Mouse (Mus musculus): Measurements from ENCODE around the gene Ldb2. TPM values are rescaled to one million over a fixed set of nuclear protein-coding genes. Genes with fewer than 3 reads are reported as not detected.

Gene Ldb2
- polyA plus RNA-seq, 1 experiment from 2014 or later = 45.4 TPM

DNA sequence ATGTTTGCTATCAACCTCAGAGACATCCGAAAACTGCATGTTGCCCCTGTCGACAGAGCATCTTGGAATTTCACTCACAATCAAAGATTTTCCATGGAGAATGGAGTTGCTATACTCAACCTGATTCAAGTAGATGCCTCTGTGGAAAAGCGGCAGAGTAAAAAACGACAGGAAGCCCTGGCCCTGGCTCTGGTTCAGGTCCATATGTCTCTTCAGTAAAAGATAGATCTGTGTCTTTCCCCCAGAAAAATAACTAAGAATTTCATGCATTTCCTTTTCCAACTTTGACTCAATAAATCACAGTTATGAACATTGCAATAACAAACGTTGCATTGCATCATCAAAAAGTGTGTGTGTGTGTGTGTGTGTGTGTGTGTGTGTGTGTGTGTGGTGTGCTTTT, 121.7 kb downstream of the Ldb2 start:
- ATAC-seq (ENCODE audit: insufficient number of reproducible peaks, insufficient read depth, low FRiP score, low TSS enrichment) = no peak
- H3K27ac ChIP-seq = no peak overlapping the region
- no peak overlapping the region for H3K9ac ChIP-seq
- H3K27me3 ChIP-seq = no peaks in the 10 kb centered on the region
- WGBS = 78% methylated on average over 5 of the region's 5 CpGs
- H3K36me3 ChIP-seq = no peaks in the 10 kb centered on the region
- peaks cover 9% of the 10 kb centered on the region for H3K4me1 ChIP-seq
- no peaks in the 10 kb centered on the region for H3K9me3 ChIP-seq
- no peak overlapping the region for H3K4me2 ChIP-seq (replicated peaks)
- H3K4me3 ChIP-seq = no peak overlapping the region

DNA sequence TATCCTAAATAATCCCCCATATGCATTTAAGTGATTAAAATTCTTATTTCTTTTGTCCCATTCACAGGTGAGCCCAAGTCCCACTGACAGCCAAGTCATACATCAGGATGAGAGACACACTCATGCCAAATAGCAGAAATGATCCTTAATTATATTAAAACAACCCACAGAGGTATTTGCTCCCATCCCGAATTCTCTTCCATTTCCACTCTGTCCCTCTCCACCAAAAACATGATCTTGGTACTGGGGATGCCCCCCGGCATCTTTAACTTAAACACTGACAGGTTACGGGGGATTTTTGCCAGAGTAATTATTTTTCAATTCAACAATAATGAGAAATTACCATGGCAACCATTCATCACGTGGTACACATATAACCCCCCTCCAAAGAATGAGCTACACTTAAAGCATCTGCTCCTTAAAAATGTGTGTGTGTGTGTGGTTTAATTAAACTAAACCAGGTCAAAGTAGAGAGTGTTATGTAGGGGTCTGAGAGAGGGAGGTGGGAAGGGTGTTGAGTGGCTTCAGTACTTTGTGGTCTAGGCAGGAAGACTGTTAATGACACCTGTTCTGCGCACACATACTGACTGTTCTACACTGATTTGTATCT, 123.2 kb downstream of the Ldb2 start:
- WGBS = 80% methylated on average over 5 of the region's 5 CpGs
- Histone ChIP-seq H3K4me3 (no peak overlapping the region), H3K36me3 (no peaks in the 10 kb centered on the region), H3K4me1 (peaks cover 9% of the 10 kb centered on the region; the same call in 1 of the 2 replicates), H3K9me3 (no peaks in the 10 kb centered on the region), H3K4me2 (replicated peaks) (no peak overlapping the region), H3K27me3 (no peaks in the 10 kb centered on the region), H3K9ac (no peak overlapping the region), H3K27ac (no peak overlapping the region)
- no peak for ATAC-seq (ENCODE audit: insufficient number of reproducible peaks, insufficient read depth, low FRiP score, low TSS enrichment)

DNA sequence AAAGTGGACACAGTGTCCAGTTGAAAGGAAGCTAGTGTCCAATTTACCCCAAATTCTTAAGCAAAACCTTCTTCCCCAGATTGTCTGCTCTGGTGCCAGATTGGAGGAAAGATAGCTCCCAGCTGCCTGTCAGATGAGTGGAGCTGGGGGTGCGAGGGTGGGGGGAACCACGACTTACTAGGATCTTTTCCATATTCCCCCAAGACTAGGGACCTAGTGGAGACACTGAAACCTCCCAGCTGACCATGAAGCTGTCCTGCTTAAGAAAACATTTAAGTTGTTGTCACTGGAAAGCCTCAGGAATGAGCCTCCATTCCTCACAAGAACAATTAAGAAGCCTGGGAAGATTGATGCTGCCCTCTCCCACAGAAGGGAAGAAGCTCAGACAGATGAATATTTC, 129.1 kb downstream of the Ldb2 start:
- ATAC-seq (ENCODE audit: insufficient number of reproducible peaks, insufficient read depth, low FRiP score, low TSS enrichment) = no peak
- Histone ChIP-seq H3K27ac (no peak overlapping the region), H3K9ac (no peak overlapping the region)

DNA sequence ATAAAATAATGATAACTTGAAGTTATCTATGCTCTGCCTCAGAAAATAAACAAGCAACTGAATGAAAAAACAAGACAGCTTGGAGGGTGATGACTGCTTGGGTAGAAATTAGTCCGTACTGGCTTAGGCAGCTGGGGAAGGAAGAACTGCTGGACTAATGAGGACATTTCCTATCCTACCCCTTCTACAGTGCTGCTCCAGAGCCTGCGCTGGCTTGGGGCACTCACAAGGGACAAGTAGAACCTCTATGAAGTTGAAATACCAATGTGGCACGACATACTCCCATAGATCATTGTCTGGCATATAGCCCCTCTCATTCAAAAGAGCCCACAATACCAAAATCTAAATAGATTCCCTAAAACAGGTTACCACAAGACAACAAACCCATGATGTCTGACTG, 131.6 kb downstream of the Ldb2 start:
- Histone ChIP-seq H3K9me3 (no peaks in the 10 kb centered on the region), H3K4me3 (no peak overlapping the region), H3K27ac (no peak overlapping the region), H3K4me1 (no peaks in the 10 kb centered on the region), H3K36me3 (no peaks in the 10 kb centered on the region), H3K9ac (no peak overlapping the region), H3K4me2 (replicated peaks) (no peak overlapping the region), H3K27me3 (no peaks in the 10 kb centered on the region)
- 71% methylated on average over 3 of the region's 3 CpGs for WGBS
- no peak for ATAC-seq (ENCODE audit: insufficient number of reproducible peaks, insufficient read depth, low FRiP score, low TSS enrichment)

More for the DNA sequence above, 129.1 kb downstream of the Ldb2 start:
- H3K9me3 ChIP-seq = no peaks in the 10 kb centered on the region
- 18% methylated on average over 2 of the region's 2 CpGs for WGBS
- H3K4me2 ChIP-seq (replicated peaks) = no peak overlapping the region
- H3K4me3 ChIP-seq = no peak overlapping the region
- peaks cover 5% of the 10 kb centered on the region; the same call in 1 of the 2 replicates for H3K4me1 ChIP-seq
- no peaks in the 10 kb centered on the region for H3K36me3 ChIP-seq
- H3K27me3 ChIP-seq = no peaks in the 10 kb centered on the region

DNA sequence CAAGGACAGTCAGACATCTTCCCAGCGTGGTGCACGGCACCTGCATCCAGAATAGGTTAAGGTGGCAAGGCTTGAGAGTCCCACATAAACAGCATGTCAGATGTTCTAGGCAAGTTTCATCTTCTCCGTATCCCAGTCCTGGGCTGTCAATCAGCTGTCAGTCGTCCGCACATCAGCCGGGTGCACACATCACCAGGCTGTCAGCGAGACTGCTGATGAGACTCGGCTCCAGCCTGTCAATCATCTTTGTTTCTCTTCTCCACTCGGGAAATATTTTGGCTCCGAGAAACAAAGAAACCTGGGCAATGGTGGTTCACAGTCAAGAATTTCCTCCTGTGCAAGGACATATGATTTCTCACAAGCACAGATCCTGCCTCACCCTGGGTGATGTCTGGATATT, 132.1 kb downstream of the Ldb2 start:
- H3K4me2 ChIP-seq (replicated peaks) = no peak overlapping the region
- no peak overlapping the region for H3K4me3 ChIP-seq
- H3K27ac ChIP-seq = no peak overlapping the region
- H3K9ac ChIP-seq = no peak overlapping the region
- no peaks in the 10 kb centered on the region for H3K36me3 ChIP-seq
- no peaks in the 10 kb centered on the region for H3K4me1 ChIP-seq
- ATAC-seq (ENCODE audit: insufficient number of reproducible peaks, insufficient read depth, low FRiP score, low TSS enrichment) = no peak
- H3K27me3 ChIP-seq = no peaks in the 10 kb centered on the region
- WGBS = 78% methylated on average over 10 of the region's 10 CpGs
- H3K9me3 ChIP-seq = no peaks in the 10 kb centered on the region

DNA sequence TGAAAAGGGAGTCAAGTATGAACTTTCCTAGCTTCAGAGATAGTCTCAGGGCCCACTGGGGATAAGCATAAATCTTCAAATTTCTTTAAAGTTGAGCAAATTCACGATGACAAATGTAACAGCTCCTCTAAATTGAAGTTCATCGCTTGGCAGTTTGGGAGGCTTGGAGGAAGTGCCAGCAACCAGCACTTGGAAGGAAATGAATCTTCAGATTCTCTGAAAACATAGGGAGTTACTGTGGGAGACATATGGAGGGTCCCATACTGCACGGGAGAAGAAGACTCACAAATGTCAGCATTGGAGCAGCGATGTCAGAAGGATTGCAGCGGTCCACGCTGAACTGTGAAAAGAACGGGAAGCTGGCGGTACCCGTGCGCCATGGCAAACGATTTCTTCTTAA, 139.8 kb downstream of the Ldb2 start:
- Histone ChIP-seq H3K4me3 (no peak overlapping the region), H3K36me3 (no peaks in the 10 kb centered on the region), H3K9ac (no peak overlapping the region), H3K27me3 (no peaks in the 10 kb centered on the region), H3K9me3 (no peaks in the 10 kb centered on the region), H3K4me2 (replicated peaks) (no peak overlapping the region), H3K27ac (no peak overlapping the region), H3K4me1 (no peaks in the 10 kb centered on the region)
- no peak for ATAC-seq (ENCODE audit: insufficient number of reproducible peaks, insufficient read depth, low FRiP score, low TSS enrichment)
- 91% methylated on average over 11 of the region's 11 CpGs for WGBS

DNA sequence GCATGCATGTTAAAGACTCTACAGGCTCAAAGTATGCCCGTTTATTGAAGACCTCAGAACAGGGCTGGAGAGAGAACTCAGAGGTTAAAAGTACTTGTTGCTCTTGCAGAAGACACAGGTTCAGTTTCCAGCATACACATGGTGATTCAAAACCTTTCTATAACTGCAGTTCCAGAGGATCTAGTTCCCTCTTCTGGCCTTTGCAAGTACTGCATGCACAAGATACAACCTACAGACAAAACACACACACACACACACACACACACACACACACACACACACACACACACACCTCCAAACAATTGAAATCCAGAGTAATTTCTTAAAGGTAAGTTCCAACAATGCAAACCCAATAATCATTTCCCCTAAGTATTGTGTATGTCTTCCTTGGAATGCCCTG, 142.8 kb downstream of the Ldb2 start:
- no peak for ATAC-seq (ENCODE audit: insufficient number of reproducible peaks, insufficient read depth, low FRiP score, low TSS enrichment)
- H3K27ac ChIP-seq = no peak overlapping the region
- H3K4me3 ChIP-seq = no peak overlapping the region
- H3K4me2 ChIP-seq (replicated peaks) = no peak overlapping the region
- H3K9ac ChIP-seq = no peak overlapping the region
- no peaks in the 10 kb centered on the region for H3K27me3 ChIP-seq
- no peaks in the 10 kb centered on the region for H3K9me3 ChIP-seq
- H3K4me1 ChIP-seq = 0 out of 2 replicates have a peak, but pooled peaks cover 4% of the 10 kb centered on the region
- H3K36me3 ChIP-seq = no peaks in the 10 kb centered on the region
- 83% methylated on average over 1 of the region's 1 CpGs for WGBS

DNA sequence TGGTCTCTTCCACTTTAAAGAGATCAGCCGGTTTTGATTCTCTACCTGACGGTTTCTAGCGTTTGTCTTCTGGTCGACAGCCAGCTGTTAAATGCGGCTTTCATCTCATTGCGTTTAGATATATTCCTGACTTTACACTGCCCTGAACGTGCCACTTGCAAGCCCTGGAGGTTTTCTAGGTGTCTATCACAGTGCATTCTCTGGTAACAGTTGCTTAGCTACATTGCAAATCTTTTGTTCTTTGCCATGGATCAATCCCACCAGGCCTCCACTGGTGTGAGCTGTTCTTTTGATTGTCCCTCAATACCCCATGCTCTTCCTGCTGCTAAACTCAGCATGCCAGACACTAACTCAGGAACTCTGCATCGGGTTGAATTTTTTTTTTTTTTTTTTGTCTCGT, 145.1 kb downstream of the Ldb2 start:
- no peaks in the 10 kb centered on the region for H3K36me3 ChIP-seq
- no peak overlapping the region for H3K4me2 ChIP-seq (replicated peaks)
- H3K27me3 ChIP-seq = no peaks in the 10 kb centered on the region
- H3K9me3 ChIP-seq = no peaks in the 10 kb centered on the region
- 0 out of 2 replicates have a peak, but pooled peaks cover 4% of the 10 kb centered on the region for H3K4me1 ChIP-seq
- no peak overlapping the region for H3K9ac ChIP-seq
- no peak for ATAC-seq (ENCODE audit: insufficient number of reproducible peaks, insufficient read depth, low FRiP score, low TSS enrichment)
- no peak overlapping the region for H3K4me3 ChIP-seq
- WGBS = 31% methylated on average over 9 of the region's 9 CpGs
- H3K27ac ChIP-seq = no peak overlapping the region

DNA sequence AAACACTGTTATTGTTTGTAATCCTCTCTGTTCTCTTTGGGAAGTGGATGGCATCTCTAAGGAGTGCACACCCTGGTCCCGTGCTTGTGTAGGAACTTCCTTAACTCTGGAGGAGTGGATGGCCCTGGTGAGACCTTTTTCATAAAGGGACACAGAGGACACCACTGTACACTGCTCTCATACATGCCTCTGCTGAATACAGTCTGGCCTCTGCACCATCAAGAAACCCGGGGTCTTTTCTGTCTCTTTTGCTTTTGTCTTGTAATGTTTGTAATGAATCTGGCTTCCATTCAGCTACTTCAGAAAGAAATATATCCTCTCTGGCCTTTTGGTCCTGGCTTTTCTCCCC, 152.7 kb downstream of the Ldb2 start:
- Histone ChIP-seq H3K36me3 (no peaks in the 10 kb centered on the region), H3K4me1 (peaks cover 22% of the 10 kb centered on the region; the same call in 1 of the 2 replicates), H3K27me3 (no peaks in the 10 kb centered on the region), H3K9me3 (no peaks in the 10 kb centered on the region), H3K9ac (no peak overlapping the region), H3K4me2 (replicated peaks) (no peak overlapping the region), H3K27ac (no peak overlapping the region), H3K4me3 (no peak overlapping the region)
- WGBS = 45% methylated on average over 2 of the region's 2 CpGs
- ATAC-seq (ENCODE audit: insufficient number of reproducible peaks, insufficient read depth, low FRiP score, low TSS enrichment) = no peak

DNA sequence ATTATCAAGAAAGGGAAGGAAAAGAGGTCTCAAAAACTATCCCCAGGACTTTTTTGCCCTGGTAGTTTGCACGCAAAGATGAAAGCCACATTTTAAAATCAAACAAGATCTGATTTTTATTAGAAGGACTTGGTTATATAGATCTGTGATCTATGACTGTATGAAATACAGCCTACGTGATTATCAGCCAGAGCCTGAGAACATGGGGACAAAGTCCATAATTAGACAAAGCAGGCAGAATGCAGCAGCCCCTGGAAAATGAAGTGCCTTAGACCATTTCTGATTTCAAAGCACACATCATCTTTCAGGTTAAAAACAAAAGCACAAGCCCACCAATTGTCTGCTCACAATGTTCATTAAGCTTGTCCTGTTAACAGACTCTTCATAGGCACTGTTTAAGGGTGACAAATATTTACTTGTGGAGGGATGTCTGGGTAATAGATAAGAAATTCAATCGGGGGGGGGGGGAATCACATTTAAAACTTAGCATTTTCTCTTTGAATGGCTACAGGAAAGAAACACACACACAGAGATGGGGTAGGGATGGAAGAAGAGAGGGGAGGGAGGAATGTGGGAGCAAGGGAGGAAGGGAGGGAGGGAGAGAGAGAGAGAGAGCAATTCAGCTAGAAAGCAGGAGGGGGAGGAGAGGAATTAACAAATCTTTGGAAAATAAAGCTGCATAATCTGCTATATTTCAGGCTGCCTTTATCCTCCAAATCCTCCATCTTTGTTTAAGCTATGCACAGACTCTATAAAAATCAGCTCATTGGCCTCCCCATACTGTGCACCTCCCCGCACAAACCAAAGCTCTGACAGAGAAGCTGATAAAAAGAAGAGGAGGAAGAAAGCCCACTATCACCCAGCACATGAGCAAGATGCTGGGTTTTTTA, 153.3 kb downstream of the Ldb2 start:
- no peaks in the 10 kb centered on the region for H3K9me3 ChIP-seq
- no peak overlapping the region for H3K27ac ChIP-seq
- ATAC-seq (ENCODE audit: insufficient number of reproducible peaks, insufficient read depth, low FRiP score, low TSS enrichment) = no peak
- no peaks in the 10 kb centered on the region for H3K36me3 ChIP-seq
- H3K4me1 ChIP-seq = peaks cover 22% of the 10 kb centered on the region; the same call in 1 of the 2 replicates
- no peak overlapping the region for H3K4me3 ChIP-seq
- WGBS = 64% methylated on average over 4 of the region's 4 CpGs
- no peak overlapping the region for H3K9ac ChIP-seq
- no peaks in the 10 kb centered on the region for H3K27me3 ChIP-seq
- no peak overlapping the region for H3K4me2 ChIP-seq (replicated peaks)

DNA sequence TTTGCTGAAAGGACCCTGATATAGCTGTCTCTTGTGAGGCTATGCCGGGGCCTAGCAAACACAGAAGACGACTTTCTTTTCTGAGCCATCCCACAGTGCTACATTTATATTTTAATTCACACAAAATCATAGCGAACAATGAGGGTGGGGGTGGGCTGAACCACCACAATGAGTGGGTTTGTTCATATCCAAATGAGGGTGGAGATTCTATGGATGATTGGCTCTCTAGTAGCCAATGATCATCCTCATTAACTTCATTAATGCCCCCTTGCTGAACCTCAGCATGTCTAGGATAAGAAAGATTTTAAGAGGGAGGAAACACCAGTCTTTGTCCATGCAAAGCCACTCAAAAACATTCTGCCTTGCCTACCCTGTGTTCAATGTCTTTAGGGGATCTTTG, 156.4 kb downstream of the Ldb2 start:
- Histone ChIP-seq H3K4me1 (peaks cover 16% of the 10 kb centered on the region; the same call in 1 of the 2 replicates), H3K27ac (no peak overlapping the region), H3K36me3 (no peaks in the 10 kb centered on the region), H3K9ac (no peak overlapping the region), H3K4me3 (no peak overlapping the region), H3K4me2 (replicated peaks) (no peak overlapping the region), H3K9me3 (no peaks in the 10 kb centered on the region), H3K27me3 (no peaks in the 10 kb centered on the region)
- no peak for ATAC-seq (ENCODE audit: insufficient number of reproducible peaks, insufficient read depth, low FRiP score, low TSS enrichment)
- 75% methylated on average over 3 of the region's 3 CpGs for WGBS

DNA sequence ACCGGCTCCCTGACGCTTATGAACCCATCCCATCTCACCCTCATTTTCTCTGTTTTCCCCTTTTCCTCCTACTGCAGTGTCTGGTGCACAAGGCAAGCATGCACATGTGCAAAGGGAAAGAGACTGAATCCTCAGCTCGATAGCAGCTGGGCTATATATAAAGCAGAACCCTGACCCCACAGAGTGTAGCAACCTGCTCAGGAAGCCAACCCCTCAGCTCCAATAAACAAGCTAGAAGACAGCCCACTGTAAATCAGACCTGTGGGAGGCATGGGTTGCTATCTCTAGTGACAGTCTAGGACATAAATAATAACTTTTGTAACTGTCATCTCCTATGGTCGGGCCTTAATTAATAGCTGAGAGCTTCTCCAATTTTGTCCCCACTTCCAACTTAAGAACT, 158.4 kb downstream of the Ldb2 start:
- Histone ChIP-seq H3K27ac (no peak overlapping the region), H3K9me3 (no peaks in the 10 kb centered on the region), H3K4me1 (no peaks in the 10 kb centered on the region), H3K4me2 (replicated peaks) (no peak overlapping the region), H3K36me3 (no peaks in the 10 kb centered on the region), H3K27me3 (no peaks in the 10 kb centered on the region), H3K4me3 (no peak overlapping the region), H3K9ac (no peak overlapping the region)
- WGBS = 82% methylated on average over 4 of the region's 4 CpGs
- ATAC-seq (ENCODE audit: insufficient number of reproducible peaks, insufficient read depth, low FRiP score, low TSS enrichment) = no peak
